Mouse (Mus musculus) neural tube, embryonic 11.5 days (tissue): ENCODE results near the gene Vill. TPM values are rescaled to one million over a fixed set of nuclear protein-coding genes. Genes with fewer than 3 reads are reported as not detected.
A peak's percentile ranks its signal among the peaks of the same experiment; 100 is the strongest.

Experiments
- ATAC-seq: fragments of 200-750 bp; cut with Nextera tagmentation; 2 replicates; pipeline ENCODE4 v1.8.0; 2017; ENCODE audit warnings: moderate number of reproducible peaks, mild to moderate bottlenecking, moderate TSS enrichment, moderate library complexity; ENCODE audit not compliant: insufficient read depth, low FRiP score, low TSS enrichment
- DNase-seq: peaks from one replicate; pipeline ENCODE4 v3.0.0-alpha.2; 2015; ENCODE audit warnings: low spot score
- H3K27ac ChIP-seq: fragments of 300-500 bp; sonication (generic); 2 replicates; pipeline ENCODE4 v1.5.1; 2014; ENCODE audit warnings: low read depth, mild to moderate bottlenecking, low read length
- H3K27me3 ChIP-seq: fragments of 300-500 bp; sonication (generic); 2 replicates; pipeline ENCODE4 v1.6.1; 2014; ENCODE audit warnings: mild to moderate bottlenecking, low read length, mixed read lengths; ENCODE audit not compliant: control insufficient read depth, insufficient read depth
- H3K36me3 ChIP-seq: fragments of 300-500 bp; sonication (generic); 2 replicates; pipeline ENCODE4 v1.6.1; 2014; ENCODE audit warnings: mild to moderate bottlenecking, low read length, moderate library complexity, mixed read lengths; ENCODE audit not compliant: control insufficient read depth, insufficient read depth
- H3K4me1 ChIP-seq: fragments of 300-500 bp; sonication (generic); 2 replicates; pipeline ENCODE4 v1.6.1; 2014; ENCODE audit warnings: low read length, mixed read lengths; ENCODE audit not compliant: control insufficient read depth, insufficient read depth
- H3K4me2 ChIP-seq: fragments of 300-500 bp; sonication (generic); 2 replicates; pipeline ENCODE4 v1.6.1; 2014; ENCODE audit warnings: low read depth, mild to moderate bottlenecking, moderate library complexity
- H3K4me3 ChIP-seq: fragments of 300-500 bp; sonication (generic); 2 replicates; pipeline ENCODE4 v1.5.1; 2014; ENCODE audit warnings: low read depth, low read length
- H3K9ac ChIP-seq: fragments of 300-500 bp; sonication (generic); 2 replicates; pipeline ENCODE4 v1.6.1; 2014; ENCODE audit warnings: mild to moderate bottlenecking, low read length
- H3K9me3 ChIP-seq: fragments of 300-500 bp; sonication (generic); 2 replicates; pipeline ENCODE4 v1.6.1; 2016; ENCODE audit warnings: low read length; ENCODE audit not compliant: control insufficient read depth
- WGBS: fragments of 180-500 bp; shearing (Covaris S2); extraction: QIAGEN DNeasy Blood & Tissue Kit; methylation state at CpG from one replicate; pipeline ENCODE4 v1.1.7; 2014; 5-methylcytosine and 5-hydroxymethylcytosine counted together
- polyA plus RNA-seq: library from polyadenylated mRNA; unstranded; fragments of >200 nt; fragmentation: Nextera tagmentation; extraction: Ambion mirVana; gene quantifications from 2 replicates; pipeline ENCODE4 v1.2.1, GENCODE M21; 2014

Vill gene
- polyA plus RNA-seq, 1 experiment from 2014 or later: 12.1 TPM

GRCm38 (mm10) chr9:119048182-119048903 lies 4.2 kb upstream of the Vill start:
- Histone ChIP-seq H3K9ac (no peak overlapping the region), H3K4me2 (no peak overlapping the region), H3K4me1 (peaks cover 10% of the 10 kb centered on the region), H3K4me3 (no peak overlapping the region), H3K36me3 (no peaks in the 10 kb centered on the region), H3K27me3 (no peaks in the 10 kb centered on the region), H3K9me3 (no peaks in the 10 kb centered on the region), H3K27ac (no peak overlapping the region)
- WGBS: 83% methylated on average over 11 of the region's 11 CpGs
- no peak for ATAC-seq
- no peak for DNase-seq

- Histone ChIP-seq H3K27ac (no peak overlapping the region), H3K9ac (no peak overlapping the region), H3K27me3 (no peaks in the 10 kb centered on the region), H3K9me3 (no peaks in the 10 kb centered on the region), H3K4me1 (peaks cover 10% of the 10 kb centered on the region), H3K4me2 (no peak overlapping the region), H3K4me3 (no peak overlapping the region), H3K36me3 (no peaks in the 10 kb centered on the region)
- DNase-seq (no peak), ATAC-seq (no peak)
- 89% methylated on average over 2 of the region's 2 CpGs for WGBS
Measured at GRCm38 (mm10) chr9:119051158-119051557, 1.4 kb upstream of the Vill start.

GRCm38 (mm10) chr9:119053964-119054576 lies 1.5 kb downstream of the Vill start:
- Histone ChIP-seq H3K9me3 (no peaks in the 10 kb centered on the region), H3K36me3 (no peaks in the 10 kb centered on the region), H3K4me1 (peaks cover 10% of the 10 kb centered on the region), H3K27me3 (no peaks in the 10 kb centered on the region), H3K4me2 (no peak overlapping the region), H3K27ac (no peak overlapping the region), H3K9ac (no peak overlapping the region), H3K4me3 (no peak overlapping the region)
- ATAC-seq: no peak
- WGBS: 81% methylated on average over 9 of the region's 9 CpGs
- DNase-seq: no peak

GRCm38 (mm10) chr9:119055336-119055735 lies 2.8 kb downstream of the Vill start:
- Histone ChIP-seq H3K4me3 (no peak overlapping the region), H3K27me3 (no peaks in the 10 kb centered on the region), H3K9me3 (no peaks in the 10 kb centered on the region), H3K9ac (no peak overlapping the region), H3K4me2 (no peak overlapping the region), H3K4me1 (peaks cover 10% of the 10 kb centered on the region), H3K36me3 (no peaks in the 10 kb centered on the region), H3K27ac (no peak overlapping the region)
- DNase-seq: no peak
- no peak for ATAC-seq
- 88% methylated on average over 4 of the region's 4 CpGs for WGBS

- 85% methylated on average over 7 of the region's 7 CpGs for WGBS
Measured at GRCm38 (mm10) chr9:119058245-119058644, 5.7 kb downstream of the Vill start.

GRCm38 (mm10) chr9:119060701-119061100 lies 8.1 kb downstream of the Vill start:
- Histone ChIP-seq H3K27ac (no peak overlapping the region), H3K9me3 (no peaks in the 10 kb centered on the region), H3K27me3 (no peaks in the 10 kb centered on the region), H3K4me1 (no peaks in the 10 kb centered on the region), H3K4me2 (no peak overlapping the region), H3K9ac (no peak overlapping the region), H3K4me3 (no peak overlapping the region), H3K36me3 (no peaks in the 10 kb centered on the region)
- ATAC-seq: no peak
- WGBS: 89% methylated on average over 10 of the region's 10 CpGs
- no peak for DNase-seq

More at GRCm38 (mm10) chr9:119058245-119058644, 5.7 kb downstream of the Vill start:
- ATAC-seq (no peak), DNase-seq (no peak)
- H3K9me3 ChIP-seq: no peaks in the 10 kb centered on the region
- H3K4me2 ChIP-seq: no peak overlapping the region
- H3K4me3 ChIP-seq: no peak overlapping the region
- no peak overlapping the region for H3K9ac ChIP-seq
- no peak overlapping the region for H3K27ac ChIP-seq
- H3K27me3 ChIP-seq: no peaks in the 10 kb centered on the region
- no peaks in the 10 kb centered on the region for H3K36me3 ChIP-seq
- H3K4me1 ChIP-seq: no peaks in the 10 kb centered on the region

GRCm38 (mm10) chr9:119063036-119063644 lies 10.6 kb downstream of the Vill start:
- no peak overlapping the region for H3K9ac ChIP-seq
- no peaks in the 10 kb centered on the region for H3K9me3 ChIP-seq
- ATAC-seq (0 out of 2 replicates have a peak, but pooled peaks have one; percentile 16), DNase-seq (no peak)
- H3K4me1 ChIP-seq: no peaks in the 10 kb centered on the region
- H3K36me3 ChIP-seq: no peaks in the 10 kb centered on the region
- 30% methylated on average over 19 of the region's 19 CpGs for WGBS
- H3K4me2 ChIP-seq: no peak overlapping the region
- H3K27me3 ChIP-seq: no peaks in the 10 kb centered on the region
- no peak overlapping the region for H3K27ac ChIP-seq
- no peak overlapping the region for H3K4me3 ChIP-seq

GRCm38 (mm10) chr9:119064296-119064695 lies 11.7 kb downstream of the Vill start:
- H3K27ac ChIP-seq: no peak overlapping the region
- WGBS: 67% methylated on average over 4 of the region's 4 CpGs
- H3K36me3 ChIP-seq: no peaks in the 10 kb centered on the region
- H3K4me1 ChIP-seq: no peaks in the 10 kb centered on the region
- DNase-seq: no peak
- no peak for ATAC-seq
- H3K9ac ChIP-seq: no peak overlapping the region
- no peak overlapping the region for H3K4me3 ChIP-seq
- H3K9me3 ChIP-seq: no peaks in the 10 kb centered on the region
- H3K27me3 ChIP-seq: no peaks in the 10 kb centered on the region
- no peak overlapping the region for H3K4me2 ChIP-seq

GRCm38 (mm10) chr9:119067601-119068000 lies 15.0 kb downstream of the Vill start:
- H3K4me1 ChIP-seq: no peaks in the 10 kb centered on the region
- H3K36me3 ChIP-seq: no peaks in the 10 kb centered on the region
- no peak overlapping the region for H3K27ac ChIP-seq
- no peak overlapping the region for H3K4me2 ChIP-seq
- H3K9me3 ChIP-seq: no peaks in the 10 kb centered on the region
- no peak overlapping the region for H3K9ac ChIP-seq
- peak; percentile 76 for DNase-seq
- no peak for ATAC-seq
- no peaks in the 10 kb centered on the region for H3K27me3 ChIP-seq
- H3K4me3 ChIP-seq: no peak overlapping the region
- WGBS: 6% methylated on average over 6 of the region's 6 CpGs
